Mouse (Mus musculus) C2C12 (cell line): ENCODE data around the gene Bak1.

Source experiments
- CTCF ChIP-seq: IDR thresholded peaks from one replicate; pipeline ENCODE4 v1.5.1; 2011; ENCODE audit not compliant: control insufficient read depth, insufficient read depth, insufficient read length
- MYOG ChIP-seq: IDR thresholded peaks from one replicate; pipeline ENCODE4 v1.6.1; 2011; ENCODE audit not compliant: control insufficient read depth, insufficient read length; ENCODE audit errors: extremely low read depth
- USF1 ChIP-seq: IDR thresholded peaks from one replicate; pipeline ENCODE4 v1.6.1; 2011; ENCODE audit warnings: low read depth, mild to moderate bottlenecking, control low read depth, moderate library complexity

DNA sequence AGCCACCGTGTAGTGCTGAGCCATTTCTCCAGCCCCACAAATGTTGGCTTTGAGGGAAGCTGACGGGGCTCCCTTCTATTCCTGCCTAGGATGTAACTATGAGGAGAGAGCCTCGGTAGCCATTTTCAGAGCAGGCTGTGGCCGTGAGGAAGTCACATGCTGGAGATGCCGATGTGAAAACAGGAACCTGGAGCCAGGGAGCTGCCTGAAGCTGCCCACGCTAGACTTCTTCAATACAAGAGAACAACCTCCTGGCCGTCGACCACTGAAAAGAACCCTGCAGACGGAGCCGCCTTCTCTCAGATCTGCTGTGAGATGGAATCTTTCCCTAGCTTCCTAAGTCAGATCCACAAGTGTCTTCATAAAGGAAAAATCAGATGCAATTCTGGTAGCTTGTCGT is 23.2 kb downstream of the Bak1 start:
- TF ChIP-seq CTCF, result no peak
- TF ChIP-seq USF1, result no peak
- TF ChIP-seq MYOG, result no peak
